Mouse (Mus musculus): ENCODE measurements around the gene Slc24a1. TPM values are rescaled to one million over a fixed set of nuclear protein-coding genes. Genes with fewer than 3 reads are reported as not detected.
"Not testable (repeated sequence)": the region's sequence is repeated elsewhere in the genome, so short reads cannot be mapped to it uniquely, and the experiment has no call there.

Gene Slc24a1
- under 1 TPM; 0.14 to 0.26 TPM for total RNA-seq (2021)

DNA sequence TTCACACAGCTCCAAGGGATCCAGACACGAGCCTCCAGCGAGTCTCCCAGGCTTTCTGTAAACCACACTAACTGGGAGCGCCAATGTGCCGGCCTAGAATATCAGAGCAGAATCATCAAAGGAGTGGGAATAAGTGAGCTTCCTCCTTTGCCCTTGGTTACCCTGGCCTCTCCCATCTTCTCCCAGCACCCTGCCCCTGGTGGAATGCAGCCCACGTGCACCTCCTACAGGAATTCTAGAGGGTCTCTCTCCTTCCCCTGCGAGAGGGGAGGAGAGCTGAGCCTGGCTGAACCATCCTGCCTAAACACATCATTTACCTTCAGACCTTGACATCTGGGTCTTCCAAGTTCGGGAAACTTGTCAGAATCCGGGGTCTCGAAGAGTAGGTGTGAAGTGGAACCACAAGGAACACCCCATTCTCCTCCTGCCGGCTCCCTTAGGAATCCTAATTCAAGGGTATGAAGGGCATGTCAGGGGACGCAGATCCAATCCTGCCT lies at the start of gene Slc24a1:
Gene Slc24a1 (minus strand): TSS at position 447 of the 497 bp plus-strand sequence.
- DNase-seq = no peak
- intact Hi-C loops (cut with DNase I) = no loop called here

DNA sequence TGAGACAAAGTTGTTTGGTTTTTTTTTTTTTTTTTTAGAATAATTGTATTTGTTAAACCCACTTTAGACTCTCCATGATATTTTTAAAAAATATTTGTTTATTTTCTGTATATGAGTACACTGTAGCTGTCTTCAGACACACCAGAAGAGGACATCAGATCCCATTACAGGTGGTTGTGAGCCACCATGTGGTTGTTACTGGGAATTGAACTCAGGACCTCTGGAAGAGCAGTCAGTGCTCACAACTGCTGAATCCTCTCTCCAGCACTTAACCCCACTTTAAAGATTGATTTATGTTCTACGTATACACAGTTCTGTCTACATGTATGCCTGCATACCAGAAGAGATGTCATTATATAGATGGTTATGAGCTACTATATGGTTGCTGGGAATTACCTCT lies 44.1 kb upstream of the Slc24a1 start:
- intact Hi-C loops (cut with DNase I) = loop anchor here (10.0 kb wide), 1 partner anchor 69 kb away; no protein-coding TSS in a partner anchor
- not testable (repeated sequence) for DNase-seq

DNA sequence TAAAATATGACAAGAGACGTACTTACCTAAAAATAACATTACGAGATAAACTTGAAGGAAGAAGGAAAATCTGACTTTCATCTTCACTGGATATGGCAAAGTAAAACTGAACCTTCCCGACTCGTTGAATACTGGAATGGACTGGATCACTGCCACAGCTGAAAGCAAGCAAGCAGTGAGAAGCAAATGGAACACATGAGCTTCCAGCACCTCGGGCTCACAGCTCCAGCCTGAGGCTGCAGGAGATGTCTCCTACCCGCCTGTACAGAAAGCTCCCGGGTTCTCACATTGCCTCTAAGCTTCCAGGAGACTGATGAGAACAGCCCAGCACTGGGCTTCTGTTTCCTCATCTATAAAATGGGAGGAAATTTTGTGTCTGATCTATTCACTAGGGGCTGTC lies 38.9 kb upstream of the Slc24a1 start:
- DNase-seq = no peak
- intact Hi-C loops (cut with DNase I) = loop anchor here (10.0 kb wide), 1 partner anchor 75 kb away; no protein-coding TSS in a partner anchor

DNA sequence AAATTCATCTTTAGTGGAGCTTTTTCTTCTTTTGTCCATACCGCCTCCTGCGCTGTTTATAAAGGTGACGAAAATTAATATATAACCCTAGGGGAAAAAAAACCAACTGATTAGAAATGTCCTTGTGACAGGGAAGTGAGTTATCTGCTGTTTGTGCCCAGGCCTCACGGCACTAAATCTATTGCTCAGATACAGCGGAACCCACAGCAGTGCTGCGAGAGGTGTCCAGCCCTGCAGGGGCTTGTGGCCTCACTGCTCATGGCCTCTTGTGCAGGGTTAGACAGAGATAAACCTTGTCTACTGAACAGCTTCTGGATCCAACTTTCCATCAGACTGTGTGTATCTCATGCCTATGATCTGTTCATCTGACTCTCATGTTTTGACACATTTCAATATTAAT lies 37.0 kb upstream of the Slc24a1 start:
- intact Hi-C loops (cut with DNase I) = no loop called here
- DNase-seq = no peak

DNA sequence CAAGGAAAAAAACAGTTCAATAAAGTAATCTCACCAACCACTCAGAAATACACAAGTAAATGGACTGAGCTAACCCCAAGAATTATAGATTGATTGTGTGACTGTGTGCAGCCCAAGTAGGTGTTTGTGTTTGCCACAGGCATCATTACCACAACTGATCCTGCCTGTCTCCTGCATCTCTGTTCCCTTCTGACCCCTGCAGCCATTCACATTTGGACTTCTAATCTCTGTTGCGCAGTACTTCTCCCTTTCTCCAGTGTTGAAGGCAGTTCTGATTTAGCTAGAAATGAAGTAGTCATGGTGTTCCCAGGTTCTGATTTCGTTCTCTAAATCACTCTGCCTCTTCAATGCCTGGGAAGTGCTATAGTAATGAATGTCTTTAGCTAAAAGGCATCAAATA lies 36.2 kb upstream of the Slc24a1 start:
- intact Hi-C loops (cut with DNase I) = no loop called here
- no peak for DNase-seq

DNA sequence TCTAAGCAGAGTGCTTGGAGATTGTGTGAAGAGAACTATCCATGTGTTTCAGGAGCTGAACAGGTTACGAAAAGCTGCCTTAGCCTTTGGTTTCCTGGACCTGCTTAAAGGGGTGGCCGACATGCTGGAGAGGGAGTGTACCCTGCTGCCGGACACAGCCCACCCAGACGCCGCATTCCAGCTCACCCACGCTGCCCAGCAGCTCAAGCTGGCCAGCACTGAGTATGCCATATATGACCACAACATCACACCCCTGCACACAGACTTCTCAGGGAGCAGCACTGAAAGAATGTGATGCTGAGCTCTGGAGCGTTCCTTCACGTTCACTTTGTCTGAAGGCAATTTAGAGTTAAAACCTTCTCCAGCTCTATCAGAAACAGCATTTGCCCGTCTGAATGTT lies 34.4 kb upstream of the Slc24a1 start:
- DNase-seq = no peak
- intact Hi-C loops (cut with DNase I) = no loop called here

DNA sequence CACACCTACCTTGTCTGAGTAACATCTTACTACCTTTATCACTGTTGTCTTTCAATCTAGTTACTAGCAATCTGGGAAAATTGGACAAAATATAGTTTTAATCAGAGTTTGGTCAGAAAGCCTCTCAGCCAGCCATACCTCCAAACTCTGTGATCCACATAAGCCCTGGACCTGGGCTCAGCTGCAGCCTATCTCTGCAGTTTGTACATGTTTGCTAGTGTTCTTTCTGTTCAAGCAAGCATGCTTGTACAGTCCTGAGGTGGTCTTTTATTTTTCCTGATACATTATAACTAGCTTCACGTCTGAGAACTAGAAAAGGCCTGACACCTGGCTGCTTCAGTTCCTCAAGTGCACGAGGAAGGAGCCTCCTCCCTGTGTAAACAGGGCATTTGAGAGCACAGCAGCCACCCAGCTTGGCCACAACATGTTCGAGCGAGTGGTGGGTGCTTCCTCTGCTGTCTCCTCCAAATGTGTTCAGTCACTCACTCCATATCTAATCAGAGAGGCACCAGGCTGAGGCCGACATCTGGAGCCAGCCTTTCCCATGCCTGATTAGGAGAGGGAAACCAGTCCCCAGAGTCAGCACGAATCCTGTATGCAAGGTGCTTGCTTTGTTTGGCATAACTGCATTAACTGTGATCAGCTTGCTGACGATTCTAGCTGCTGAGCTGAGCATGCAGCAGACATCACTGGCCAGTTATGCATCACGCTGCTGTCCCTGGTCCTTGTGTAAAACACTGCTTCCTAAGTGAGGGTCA lies 33.8 kb upstream of the Slc24a1 start:
- DNase-seq = no peak
- intact Hi-C loops (cut with DNase I) = no loop called here

DNA sequence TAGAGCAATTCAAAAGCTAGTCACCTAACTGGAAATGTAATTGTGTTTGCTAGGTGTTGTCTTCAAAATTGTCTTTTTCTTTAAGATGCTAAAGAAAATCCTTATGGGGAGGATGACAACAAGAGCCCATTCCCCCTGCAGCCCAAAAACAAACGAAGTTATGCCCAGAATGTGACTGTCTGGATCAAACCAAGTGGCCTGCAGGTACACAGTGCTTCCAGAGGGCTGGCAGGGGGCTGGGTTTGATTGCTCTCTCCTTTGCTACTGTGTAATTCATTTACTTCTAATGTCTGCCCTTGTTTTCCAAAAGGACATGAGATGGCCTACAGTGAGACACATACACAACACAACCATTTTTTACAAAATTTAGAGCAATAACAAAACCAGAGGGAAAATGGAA lies 30.5 kb upstream of the Slc24a1 start:
- DNase-seq = no peak
- intact Hi-C loops (cut with DNase I) = no loop called here

DNA sequence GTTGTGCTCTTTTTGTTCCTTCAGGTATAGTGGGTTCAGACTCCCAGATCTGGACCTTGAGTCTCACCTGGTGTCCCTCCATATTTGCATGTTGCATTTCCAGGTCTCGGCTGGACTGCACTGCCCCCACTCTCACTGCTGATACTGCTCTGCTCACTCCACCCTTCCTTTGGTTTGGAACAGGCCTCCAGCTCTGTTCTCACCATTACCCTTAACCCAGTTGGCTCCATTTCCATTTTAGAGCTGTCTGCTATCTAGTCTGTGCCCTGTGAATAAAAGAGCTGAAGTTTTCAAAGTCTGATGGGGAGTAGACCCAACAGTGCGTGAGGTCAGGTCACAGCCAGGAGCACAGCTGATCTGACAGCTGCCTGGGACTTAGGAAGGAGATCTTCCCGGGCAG lies 29.1 kb upstream of the Slc24a1 start:
- intact Hi-C loops (cut with DNase I) = no loop called here
- DNase-seq = no peak

DNA sequence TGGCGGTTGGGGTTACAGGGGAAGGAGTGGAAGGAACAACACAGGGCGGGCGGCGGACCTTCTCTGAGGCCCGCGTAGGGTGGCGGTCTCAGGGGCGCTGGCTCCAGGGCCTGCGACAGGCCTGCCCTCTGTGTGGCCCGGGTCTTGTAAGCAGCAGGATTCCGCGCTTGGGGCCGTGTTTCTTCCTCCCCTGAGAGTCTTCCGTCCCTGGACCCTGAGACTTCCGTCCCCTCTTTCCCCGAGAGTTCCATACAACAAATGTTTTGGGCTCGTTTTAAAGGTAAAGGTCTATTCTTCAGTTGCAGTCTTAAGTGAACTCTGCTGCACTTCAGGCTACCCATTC lies 9.5 kb upstream of the Slc24a1 start:
- intact Hi-C loops (cut with DNase I) = no loop called here
- no peak for DNase-seq

DNA sequence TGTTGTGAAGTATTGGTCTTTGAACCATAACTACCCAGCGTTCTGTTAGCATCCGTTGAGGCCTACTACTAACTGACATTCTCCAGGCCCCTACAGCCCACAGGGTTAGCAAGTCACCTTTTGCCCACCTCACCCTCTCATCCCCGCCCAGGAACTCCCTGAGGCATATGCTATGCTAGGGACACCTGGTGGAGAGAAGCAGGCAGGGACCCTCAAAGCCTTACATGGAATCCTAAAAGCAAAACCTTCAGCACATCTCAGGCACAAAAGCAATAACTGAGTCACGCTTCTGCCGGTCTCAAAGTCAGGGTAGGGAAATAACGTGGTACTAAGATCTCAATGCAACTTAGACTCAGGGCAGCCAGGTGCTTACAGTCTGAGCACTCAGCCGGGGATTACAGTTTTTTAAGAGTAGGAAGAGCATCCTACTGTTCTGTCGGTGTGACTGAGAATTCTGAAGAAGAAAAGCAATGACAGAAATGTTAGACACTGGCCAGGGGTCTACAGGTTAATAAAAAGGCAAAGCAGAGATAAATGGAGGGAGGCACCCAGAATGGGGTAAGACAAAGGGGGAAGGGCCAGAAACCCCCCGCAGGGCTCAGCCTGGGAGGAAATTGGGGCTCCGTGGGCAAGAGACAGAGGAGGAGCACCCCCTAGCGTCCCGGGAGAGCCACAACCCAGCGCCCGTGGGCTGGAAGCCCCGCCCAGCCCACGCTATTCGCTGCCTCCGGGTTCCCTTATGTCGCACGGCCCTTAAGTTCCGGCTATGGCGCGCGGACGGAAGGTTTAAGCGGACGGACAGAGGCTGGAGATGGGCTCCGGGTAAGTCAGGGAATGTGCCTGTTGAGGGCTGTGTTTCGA lies 8.9 kb upstream of the Slc24a1 start, which contains the start of gene Ints14:
Gene Ints14 (plus strand): TSS at position 789 of the 861 bp plus-strand sequence.
- intact Hi-C loops (cut with DNase I) = no loop called here

DNA sequence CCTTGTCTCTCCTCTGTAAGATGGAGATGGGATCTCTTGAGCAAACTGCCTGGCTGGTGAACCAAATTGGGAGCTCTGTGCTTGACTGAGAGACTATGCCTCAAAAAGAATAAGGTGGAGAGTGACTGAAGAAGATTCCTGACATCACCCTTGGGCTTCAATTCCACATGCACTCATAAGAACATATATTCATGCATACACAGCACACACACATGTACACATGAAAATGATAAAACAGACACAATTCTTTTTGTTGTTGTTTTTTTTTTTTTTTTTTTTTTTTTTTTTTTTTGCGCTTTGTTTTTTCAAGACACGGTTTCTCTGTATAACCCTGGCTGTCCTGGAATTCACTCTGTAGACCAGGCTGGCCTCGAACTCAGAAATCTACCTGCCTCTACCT lies 5.9 kb upstream of the Slc24a1 start:
- intact Hi-C loops (cut with DNase I) = no loop called here
- no peak for DNase-seq

More for the DNA sequence above, 8.9 kb upstream of the Slc24a1 start, which contains the start of gene Ints14:
- DNase-seq = peak; percentile 97

DNA sequence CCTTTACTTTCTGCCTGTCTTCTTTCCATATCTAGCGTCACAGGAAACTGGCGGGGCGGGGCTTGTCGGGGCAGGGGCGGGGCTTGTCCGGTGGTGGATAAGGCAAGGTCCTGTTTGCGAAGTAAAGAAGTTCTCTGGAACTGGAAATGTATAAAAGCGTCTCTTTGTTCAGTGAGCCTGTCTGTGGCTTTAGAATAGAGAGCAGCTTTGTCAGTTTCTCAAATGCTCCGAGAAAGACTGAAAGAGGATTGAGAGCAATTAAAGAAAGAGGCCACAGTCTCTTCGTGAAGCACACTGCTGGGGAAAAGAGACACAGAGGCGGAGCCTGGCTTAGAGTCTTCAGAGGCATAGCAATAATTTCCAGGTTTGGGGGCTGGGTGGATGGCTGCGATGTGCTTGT lies 4.9 kb upstream of the Slc24a1 start:
- DNase-seq = peak; percentile 28
- intact Hi-C loops (cut with DNase I) = no loop called here

DNA sequence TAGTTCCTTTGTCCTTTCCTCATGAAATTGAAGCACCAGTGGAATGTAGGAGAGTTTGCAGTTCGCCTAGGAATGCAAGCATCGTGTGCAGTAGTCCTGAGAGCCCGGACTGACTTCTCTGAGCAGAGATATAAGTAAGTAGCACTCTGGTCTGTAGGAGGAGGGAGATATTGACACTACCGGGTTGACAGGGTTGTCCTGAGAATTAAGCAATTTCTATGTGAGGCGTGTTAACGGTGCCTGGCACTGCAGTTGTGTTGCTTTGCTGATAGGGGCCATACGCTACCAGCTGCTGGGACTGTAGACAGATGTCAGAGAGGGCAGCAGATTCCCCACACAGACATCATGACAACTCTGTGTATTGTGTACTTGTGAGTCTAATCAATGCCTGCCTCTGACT lies 1.8 kb upstream of the Slc24a1 start:
- DNase-seq = no peak

DNA sequence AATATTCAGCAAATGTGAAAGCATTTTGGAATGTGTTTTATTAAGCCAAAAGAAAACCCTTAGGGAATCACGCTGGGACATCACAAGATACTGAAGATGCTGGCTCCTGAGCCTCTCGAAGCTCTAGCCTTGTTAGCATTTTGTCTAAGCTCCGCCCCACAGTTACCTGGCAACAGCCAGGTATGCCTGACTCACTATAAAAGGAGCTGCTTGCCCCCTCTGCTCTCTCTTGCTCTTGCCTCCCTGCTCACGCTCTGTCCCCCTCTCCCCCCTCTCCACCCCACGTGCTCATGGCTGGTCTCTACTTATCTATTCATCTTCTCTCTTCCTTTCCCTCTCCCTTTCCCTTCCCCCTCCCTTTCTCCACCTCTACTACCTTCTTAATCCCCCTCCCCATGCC lies 648 bp upstream of the Slc24a1 start:
- no peak for DNase-seq
- intact Hi-C loops (cut with DNase I) = no loop called here

More for the DNA sequence above, 1.8 kb upstream of the Slc24a1 start:
- intact Hi-C loops (cut with DNase I) = no loop called here

DNA sequence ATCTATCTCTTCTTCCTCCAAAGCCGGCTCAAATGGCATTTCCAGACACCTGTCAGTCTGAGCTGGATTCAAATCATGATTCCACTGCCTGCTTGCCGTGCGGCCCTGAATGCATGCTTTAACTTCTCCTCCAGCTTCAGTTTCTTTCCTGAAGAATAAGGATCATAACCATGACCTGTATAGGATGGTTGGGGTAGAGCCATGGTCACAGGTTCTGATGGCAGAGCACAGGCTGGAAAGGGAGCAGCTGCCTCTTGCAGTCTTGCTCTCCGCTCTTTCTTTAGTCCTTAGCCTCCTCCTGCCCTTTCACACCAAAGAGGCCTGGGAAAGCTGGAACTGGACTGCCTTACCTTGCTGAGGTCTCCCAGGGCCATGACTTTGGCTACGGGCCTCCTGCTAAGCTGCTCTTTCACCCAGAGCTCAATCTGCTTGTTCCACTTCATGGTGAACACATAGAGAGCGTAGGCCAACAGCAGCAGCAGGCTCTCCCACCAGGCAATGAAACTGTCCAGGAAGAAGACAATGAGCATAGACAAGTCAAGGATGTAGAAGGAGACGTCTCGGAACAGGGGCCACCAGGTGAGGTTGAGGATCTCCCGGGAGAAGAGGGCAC lies 3.8 kb downstream of the Slc24a1 start:
- intact Hi-C loops (cut with DNase I) = no loop called here

DNA sequence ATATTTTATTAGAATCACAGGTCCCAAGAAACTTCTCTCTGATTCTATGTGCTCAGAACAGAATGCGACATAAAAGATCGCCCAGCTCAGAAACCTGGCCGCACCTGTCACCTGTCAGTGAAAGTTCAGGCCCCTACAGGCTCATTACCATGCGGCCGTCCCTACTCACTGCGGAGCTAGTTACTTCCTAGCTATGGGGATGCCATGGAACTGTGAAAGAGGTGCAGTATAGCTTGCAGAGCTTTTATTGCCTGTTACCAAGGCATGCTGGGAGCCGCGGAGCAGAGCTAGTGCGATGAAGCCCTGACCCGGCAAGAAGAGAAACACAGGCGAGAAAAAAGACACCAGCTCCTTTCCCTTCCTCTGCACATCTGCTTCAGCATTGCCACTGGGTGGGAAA lies 7.4 kb downstream of the Slc24a1 start:
- intact Hi-C loops (cut with DNase I) = no loop called here

More for the DNA sequence above, 3.8 kb downstream of the Slc24a1 start:
- DNase-seq = no peak

DNA sequence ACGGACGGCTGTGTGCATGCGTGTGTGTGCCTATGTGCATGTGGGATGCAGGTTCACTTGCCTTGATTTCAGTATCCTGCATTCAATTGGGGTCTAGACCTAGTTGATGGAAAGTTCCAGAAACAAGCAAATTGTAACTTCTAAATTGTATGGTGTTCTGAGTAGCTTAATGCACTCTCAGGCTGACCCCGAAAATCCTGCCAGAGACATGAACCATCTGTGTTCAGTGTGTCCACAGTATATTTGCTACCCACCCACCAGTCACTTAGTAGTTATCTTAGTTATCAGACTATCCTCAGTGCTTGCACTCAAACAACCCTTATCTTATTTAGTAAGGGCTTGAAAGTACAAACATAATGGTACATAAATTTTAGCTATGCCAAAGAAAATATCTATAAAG lies 9.8 kb downstream of the Slc24a1 start:
- intact Hi-C loops (cut with DNase I) = no loop called here
- no peak for DNase-seq

More for the DNA sequence above, 7.4 kb downstream of the Slc24a1 start:
- no peak for DNase-seq

DNA sequence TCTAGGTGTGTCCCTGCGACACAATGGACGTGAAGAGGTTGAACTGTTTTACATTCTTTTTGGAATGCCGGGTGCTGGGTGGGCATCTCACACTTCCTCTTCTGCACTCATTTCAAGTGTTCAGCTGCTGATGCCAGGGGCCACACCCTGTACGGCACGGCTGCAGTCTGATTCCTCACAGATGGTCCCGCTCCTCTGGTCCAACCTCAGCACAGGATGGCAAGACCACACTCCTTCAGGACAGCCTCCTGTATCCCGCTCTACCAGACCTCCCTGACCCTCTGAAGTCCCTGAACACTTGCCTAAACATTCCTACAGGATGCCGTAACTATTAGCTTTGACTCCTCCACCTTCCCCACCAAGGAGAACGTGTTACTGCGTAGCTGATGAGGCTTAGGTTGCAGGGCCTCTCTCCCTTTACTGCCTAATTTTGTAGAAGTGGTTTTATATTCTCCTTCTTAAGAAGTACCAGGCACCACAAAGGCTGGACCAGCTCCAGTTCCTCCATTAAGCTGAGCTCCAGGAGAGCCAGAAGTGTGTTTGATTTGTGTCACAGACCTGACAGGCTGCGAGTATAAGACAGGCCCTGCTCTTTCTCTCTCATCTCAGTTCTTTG lies 10.6 kb downstream of the Slc24a1 start:
- intact Hi-C loops (cut with DNase I) = no loop called here
- no peak for DNase-seq

DNA sequence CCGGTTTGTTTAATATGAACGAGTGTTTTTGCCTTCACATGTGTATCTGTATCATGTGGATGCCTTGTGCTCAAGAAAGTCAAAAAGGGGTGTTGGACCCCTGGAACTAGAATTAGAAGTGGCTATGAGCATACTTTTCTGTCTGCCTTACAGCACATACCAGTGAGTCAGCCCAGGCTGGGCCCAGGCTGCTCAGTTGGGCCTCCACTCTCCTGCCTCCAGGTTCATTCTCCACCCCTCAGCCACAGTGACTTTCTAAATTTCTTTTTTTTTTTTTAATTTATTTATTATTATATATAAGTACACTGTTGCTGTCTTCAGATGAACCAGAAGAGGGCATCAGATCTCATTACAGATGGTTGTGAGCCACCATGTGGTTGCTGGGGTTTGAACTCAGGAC lies 11.6 kb downstream of the Slc24a1 start:
- DNase-seq = no peak
- intact Hi-C loops (cut with DNase I) = no loop called here

DNA sequence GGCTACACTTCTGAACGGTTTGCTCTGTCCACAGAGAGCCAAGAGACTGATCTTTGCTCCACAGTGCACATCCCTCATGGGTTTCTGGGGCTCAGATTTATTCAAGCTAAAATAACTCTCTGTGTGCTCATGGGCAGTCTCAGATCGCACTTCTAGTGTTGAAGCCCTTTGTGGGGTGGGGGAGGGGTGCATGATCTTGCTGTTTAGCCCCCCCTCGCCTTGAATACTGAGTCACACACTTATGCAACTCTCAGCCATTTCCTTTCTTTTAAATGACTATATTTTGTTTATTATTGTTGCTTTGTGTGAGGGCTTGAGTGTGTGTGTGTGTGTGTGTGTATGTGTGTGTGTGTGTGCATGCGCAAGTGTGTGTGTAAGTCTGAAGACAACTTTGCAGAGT lies 12.1 kb downstream of the Slc24a1 start:
- no peak for DNase-seq
- intact Hi-C loops (cut with DNase I) = no loop called here
